Mouse (Mus musculus): ENCODE data around the gene Btg4. TPM values are rescaled to one million over a fixed set of nuclear protein-coding genes. Genes with fewer than 3 reads are reported as not detected.

Gene Btg4
- polyA plus RNA-seq, 1 experiment from 2014 or later: not detected

- Histone ChIP-seq H3K4me3 (no peak overlapping the region), H3K4me1 (0 out of 2 replicates have a peak, but pooled peaks cover 6% of the 10 kb centered on the region), H3K27me3 (ENCODE audit: insufficient read depth, poor library complexity, severe bottlenecking) (no peaks in the 10 kb centered on the region), H3K27ac (no peak overlapping the region), H3K9me3 (no peaks in the 10 kb centered on the region), H3K36me3 (no peaks in the 10 kb centered on the region)
- DNase-seq (ENCODE audit: low spot score): no peak
- 55% methylated on average over 3 of the region's 3 CpGs for WGBS
Measured at GRCm38 (mm10) chr9:51052180-51052579, 8.5 kb upstream of the Btg4 start.

- WGBS: 67% methylated on average over 3 of the region's 3 CpGs
- no peak overlapping the region for H3K4me3 ChIP-seq
- 0 out of 2 replicates have a peak, but pooled peaks cover 6% of the 10 kb centered on the region for H3K4me1 ChIP-seq
- H3K27ac ChIP-seq: no peak overlapping the region
- DNase-seq (ENCODE audit: low spot score): no peak
- no peaks in the 10 kb centered on the region for H3K27me3 ChIP-seq (ENCODE audit: insufficient read depth, poor library complexity, severe bottlenecking)
- H3K9me3 ChIP-seq: no peaks in the 10 kb centered on the region
- no peaks in the 10 kb centered on the region for H3K36me3 ChIP-seq
Measured at GRCm38 (mm10) chr9:51056360-51057324, 4.1 kb upstream of the Btg4 start.

GRCm38 (mm10) chr9:51058951-51059521 lies 1.7 kb upstream of the Btg4 start:
- Histone ChIP-seq H3K27ac (no peak overlapping the region), H3K27me3 (ENCODE audit: insufficient read depth, poor library complexity, severe bottlenecking) (no peaks in the 10 kb centered on the region), H3K9me3 (no peaks in the 10 kb centered on the region), H3K4me1 (0 out of 2 replicates have a peak, but pooled peaks cover 6% of the 10 kb centered on the region), H3K36me3 (no peaks in the 10 kb centered on the region), H3K4me3 (no peak overlapping the region)
- 70% methylated on average over 4 of the region's 4 CpGs for WGBS
- DNase-seq (ENCODE audit: low spot score): no peak

- DNase-seq (ENCODE audit: low spot score): no peak
- no peak overlapping the region for H3K4me3 ChIP-seq
- WGBS: 58% methylated on average over 3 of the region's 3 CpGs
- no peaks in the 10 kb centered on the region for H3K27me3 ChIP-seq (ENCODE audit: insufficient read depth, poor library complexity, severe bottlenecking)
- H3K9me3 ChIP-seq: no peaks in the 10 kb centered on the region
- peaks cover 20% of the 10 kb centered on the region for H3K4me1 ChIP-seq
- 0 out of 2 replicates have a peak, but pooled peaks cover 2% of the 10 kb centered on the region for H3K36me3 ChIP-seq
- H3K27ac ChIP-seq: no peak overlapping the region
Measured at GRCm38 (mm10) chr9:51068202-51068601, 7.5 kb downstream of the Btg4 start.

- H3K27ac ChIP-seq: no peak overlapping the region
- H3K36me3 ChIP-seq: 0 out of 2 replicates have a peak, but pooled peaks cover 2% of the 10 kb centered on the region
- H3K4me1 ChIP-seq: peaks cover 24% of the 10 kb centered on the region
- no peaks in the 10 kb centered on the region for H3K9me3 ChIP-seq
- no peaks in the 10 kb centered on the region for H3K27me3 ChIP-seq (ENCODE audit: insufficient read depth, poor library complexity, severe bottlenecking)
- WGBS: 58% methylated on average over 4 of the region's 4 CpGs
- DNase-seq (ENCODE audit: low spot score): no peak
- no peak overlapping the region for H3K4me3 ChIP-seq
Measured at GRCm38 (mm10) chr9:51070801-51071200, 10.1 kb downstream of the Btg4 start.

GRCm38 (mm10) chr9:51075780-51076179 lies 15.1 kb downstream of the Btg4 start:
- 27% methylated on average over 3 of the region's 3 CpGs for WGBS
- DNase-seq (ENCODE audit: low spot score): no peak
- Histone ChIP-seq H3K4me3 (peak overlapping the region; percentile 71), H3K9me3 (no peaks in the 10 kb centered on the region), H3K27me3 (ENCODE audit: insufficient read depth, poor library complexity, severe bottlenecking) (no peaks in the 10 kb centered on the region), H3K4me1 (peaks cover 25% of the 10 kb centered on the region), H3K27ac (0 out of 2 replicates have a peak overlapping the region, but pooled peaks have one; percentile 82), H3K36me3 (0 out of 2 replicates have a peak, but pooled peaks cover 2% of the 10 kb centered on the region)

GRCm38 (mm10) chr9:51076300-51076978 lies 15.7 kb downstream of the Btg4 start:
- peak overlapping the region; percentile 71 for H3K4me3 ChIP-seq
- peak overlapping the region; percentile 82 for H3K27ac ChIP-seq

GRCm38 (mm10) chr9:51076979-51077315 lies 16.2 kb downstream of the Btg4 start, which contains the start of gene Layn:
TSS of gene Layn (minus strand) at chr9:51077094.
- Histone ChIP-seq H3K27ac (peak within 1 kb of the TSS; percentile 82), H3K4me3 (peak within 1 kb of the TSS; percentile 71), H3K4me1 (peaks cover 24% of the 10 kb centered on the region), H3K36me3 (0 out of 2 replicates have a peak, but pooled peaks cover 2% of the 10 kb centered on the region), H3K9me3 (no peaks in the 10 kb centered on the region), H3K27me3 (ENCODE audit: insufficient read depth, poor library complexity, severe bottlenecking) (no peaks in the 10 kb centered on the region)
- DNase-seq (ENCODE audit: low spot score): peak; percentile 96
- under 1% methylated on average over 14 of the region's 14 CpGs for WGBS

More at GRCm38 (mm10) chr9:51076300-51076978, 15.7 kb downstream of the Btg4 start:
- Histone ChIP-seq H3K4me1 (peaks cover 24% of the 10 kb centered on the region), H3K36me3 (0 out of 2 replicates have a peak, but pooled peaks cover 2% of the 10 kb centered on the region), H3K27me3 (ENCODE audit: insufficient read depth, poor library complexity, severe bottlenecking) (no peaks in the 10 kb centered on the region), H3K9me3 (no peaks in the 10 kb centered on the region)
- DNase-seq (ENCODE audit: low spot score): no peak
- WGBS: under 1% methylated on average over 17 of the region's 17 CpGs

- Histone ChIP-seq H3K9me3 (no peaks in the 10 kb centered on the region), H3K27ac (no peak overlapping the region), H3K36me3 (no peaks in the 10 kb centered on the region), H3K4me1 (peaks cover 11% of the 10 kb centered on the region), H3K27me3 (ENCODE audit: insufficient read depth, poor library complexity, severe bottlenecking) (no peaks in the 10 kb centered on the region), H3K4me3 (no peak overlapping the region)
- 72% methylated on average over 5 of the region's 5 CpGs for WGBS
- no peak for DNase-seq (ENCODE audit: low spot score)
Measured at GRCm38 (mm10) chr9:51081614-51082013, 20.9 kb downstream of the Btg4 start.

GRCm38 (mm10) chr9:51093697-51094096 lies 33.0 kb downstream of the Btg4 start:
- Histone ChIP-seq H3K9me3 (no peaks in the 10 kb centered on the region), H3K4me1 (no peaks in the 10 kb centered on the region), H3K4me3 (no peak overlapping the region), H3K27ac (no peak overlapping the region), H3K36me3 (no peaks in the 10 kb centered on the region), H3K27me3 (ENCODE audit: insufficient read depth, poor library complexity, severe bottlenecking) (0 out of 2 replicates have a peak, but pooled peaks cover 1% of the 10 kb centered on the region)
- no peak for DNase-seq (ENCODE audit: low spot score)
- WGBS: 40% methylated on average over 5 of the region's 5 CpGs

GRCm38 (mm10) chr9:51096306-51096705 lies 35.6 kb downstream of the Btg4 start:
- Histone ChIP-seq H3K36me3 (no peaks in the 10 kb centered on the region), H3K4me1 (no peaks in the 10 kb centered on the region), H3K27ac (no peak overlapping the region), H3K4me3 (no peak overlapping the region), H3K9me3 (no peaks in the 10 kb centered on the region), H3K27me3 (ENCODE audit: insufficient read depth, poor library complexity, severe bottlenecking) (peaks cover 16% of the 10 kb centered on the region)
- DNase-seq (ENCODE audit: low spot score): no peak
- WGBS: 54% methylated on average over 2 of the region's 2 CpGs

- H3K27ac ChIP-seq: no peak within 1 kb of the TSS
- 8% methylated on average over 27 of the region's 27 CpGs for WGBS
- peaks cover 34% of the 10 kb centered on the region for H3K27me3 ChIP-seq (ENCODE audit: insufficient read depth, poor library complexity, severe bottlenecking)
- H3K4me3 ChIP-seq: peak within 1 kb of the TSS; percentile 77
- H3K9me3 ChIP-seq: no peaks in the 10 kb centered on the region
- H3K4me1 ChIP-seq: peaks cover 17% of the 10 kb centered on the region
- DNase-seq (ENCODE audit: low spot score): peak; percentile 85
- H3K36me3 ChIP-seq: no peaks in the 10 kb centered on the region
Measured at GRCm38 (mm10) chr9:51101756-51102425, 41.2 kb downstream of the Btg4 start, which contains the start of gene 4833427G06Rik. TSS of gene 4833427G06Rik (minus strand) at chr9:51102078.
